25 mouse cellular contexts compared by ENCODE assay signal in genomic region chr9:71991147-71991546, GRCm38 (mm10).
A peak's percentile ranks its signal among the peaks of the same experiment; 100 is the strongest.
DNase-seq lines count a peak whose midpoint lies in the region; ATAC-seq and TF ChIP-seq lines count a peak whose summit lies in the region.
"Had no signal": no experiment of that assay in that cellular context is flagged by ENCODE, and none has a peak within 500 bp of the region (broad histone marks: within the 10 kb centered on the region; RNA-seq: fewer than 3 reads in every experiment).

No protein-coding gene starts in this region.

- 0 out of 2 replicates have a peak, but pooled peaks cover 2% of the 10 kb centered on the region for H3K36me3 ChIP-seq in kidney, embryonic 15.5 days
- H3K36me3 ChIP-seq in lung, embryonic 15.5 days, result no peaks in the 10 kb centered on the region
- H3K36me3 ChIP-seq in C2C12 (ENCODE audit: control insufficient read depth, insufficient read depth), result no peaks in the 10 kb centered on the region
- H3K36me3 ChIP-seq: embryonic facial prominence, embryonic 13.5 days; forebrain, embryonic 15.5 days had no signal

- H3K9me3 ChIP-seq in kidney, embryonic 15.5 days (replicated peaks), result no peaks in the 10 kb centered on the region
- H3K9me3 ChIP-seq in lung, embryonic 15.5 days, result no peaks in the 10 kb centered on the region
- H3K9me3 ChIP-seq: embryonic facial prominence, embryonic 13.5 days; forebrain, embryonic 13.5 days; forebrain, embryonic 15.5 days; G1E had no signal

- no peak for ATAC-seq in kidney, embryonic 15.5 days (replicated peaks; ENCODE audit: low FRiP score)
- ATAC-seq in lung, embryonic 15.5 days (ENCODE audit: borderline replicate concordance, extremely low read depth, low FRiP score, low TSS enrichment), result no peak
- ATAC-seq: activated CD4-positive, CD25-positive, alpha-beta regulatory T cell, adult 4 months; CD4-positive, CD25-positive, alpha-beta regulatory T cell, adult 4 months; forebrain, embryonic 13.5 days; forebrain, embryonic 15.5 days; forebrain, postnatal 0 days; Patski had no signal

- no peak for DNase-seq in kidney, postnatal 14 days
- DNase-seq in lung, adult 18-20 months, result no peak
- DNase-seq in NIH3T3 (ENCODE audit: low read depth), result peak; percentile 12
- DNase-seq in retina, postnatal 1 day, result no peak
- no peak for DNase-seq in MN1 (ENCODE audit: low spot score)
- DNase-seq: adrenal gland, adult 8-10 months; adrenal gland, postnatal 14 days; adrenal gland, postnatal 36 days; cerebellum, adult 11-12 months; cerebellum, adult 2 months; cerebellum, adult 9-10 months; cerebellum, postnatal 10 days; cerebellum, postnatal 25 days; forebrain, postnatal 0 days had no signal

- no peaks in the 10 kb centered on the region for H3K27me3 ChIP-seq in kidney, embryonic 15.5 days
- H3K27me3 ChIP-seq in lung, embryonic 15.5 days, result no peaks in the 10 kb centered on the region
- no peaks in the 10 kb centered on the region for H3K27me3 ChIP-seq in C2C12 (ENCODE audit: control insufficient read depth, insufficient read depth, insufficient read length)
- H3K27me3 ChIP-seq: CH12.LX; embryonic facial prominence, embryonic 13.5 days; forebrain, embryonic 13.5 days; forebrain, embryonic 15.5 days; Patski had no signal

- no peak overlapping the region for H3K4me3 ChIP-seq in kidney, embryonic 15.5 days (replicated peaks)
- no peak overlapping the region for H3K4me3 ChIP-seq in lung, embryonic 15.5 days
- H3K4me3 ChIP-seq in C2C12 (ENCODE audit: insufficient read depth, poor library complexity, severe bottlenecking), result no peak overlapping the region
- H3K4me3 ChIP-seq: embryonic facial prominence, embryonic 13.5 days; forebrain, embryonic 13.5 days; forebrain, embryonic 15.5 days had no signal

- H3K79me3 ChIP-seq in C2C12 (ENCODE audit: low read depth), result peaks cover 18% of the 10 kb centered on the region

- TF ChIP-seq CTCF in C2C12 (IDR thresholded peaks at IDR 0.05; ENCODE audit: control insufficient read depth, insufficient read depth, insufficient read length), result no peak

- 88% methylated on average over 3 of the region's 3 CpGs for WGBS in kidney, embryonic 15.5 days
- WGBS in lung, embryonic 15.5 days, result 61% methylated on average over 3 of the region's 3 CpGs

- H3K79me2 ChIP-seq in C2C12 (ENCODE audit: control insufficient read depth, insufficient read depth), result peaks cover 84% of the 10 kb centered on the region

- H3K4me2 ChIP-seq in kidney, embryonic 15.5 days, result no peak overlapping the region
- H3K4me2 ChIP-seq in lung, embryonic 15.5 days, result no peak overlapping the region
- H3K4me2 ChIP-seq: embryonic facial prominence, embryonic 13.5 days; forebrain, embryonic 13.5 days; forebrain, embryonic 15.5 days had no signal

- no peak overlapping the region for H3ac ChIP-seq in C2C12 (ENCODE audit: control insufficient read depth, insufficient read length, low read depth)

- 0 out of 2 replicates have a peak overlapping the region, but pooled peaks have one; percentile 7 for H3K27ac ChIP-seq in kidney, embryonic 15.5 days
- H3K27ac ChIP-seq in lung, embryonic 15.5 days, result peak overlapping the region; percentile 15; the same call in 1 of the 2 replicates
- H3K27ac ChIP-seq: embryonic facial prominence, embryonic 13.5 days; forebrain, embryonic 13.5 days; forebrain, embryonic 15.5 days had no signal

- H3K9ac ChIP-seq in kidney, embryonic 15.5 days, result no peak overlapping the region
- no peak overlapping the region for H3K9ac ChIP-seq in lung, embryonic 15.5 days
- H3K9ac ChIP-seq: embryonic facial prominence, embryonic 13.5 days; forebrain, embryonic 13.5 days; forebrain, embryonic 15.5 days; forebrain, postnatal 0 days had no signal

- peaks cover 16% of the 10 kb centered on the region for H3K4me1 ChIP-seq in kidney, embryonic 15.5 days
- peaks cover 14% of the 10 kb centered on the region for H3K4me1 ChIP-seq in lung, embryonic 15.5 days

TF ChIP-seq in C2C12, 6 proteins besides CTCF, POLR2A, EP300 and RAD21:
- no peak for TF ChIP-seq CEBPB (IDR thresholded peaks at IDR 0.05; ENCODE audit: low read depth)
- no peak for TF ChIP-seq MAX (IDR thresholded peaks at IDR 0.05)
- no peak for TF ChIP-seq USF1 (IDR thresholded peaks at IDR 0.05; ENCODE audit: low read depth)
- no peak for TF ChIP-seq MYOG (IDR thresholded peaks at IDR 0.05; ENCODE audit: control insufficient read depth, extremely low read depth, insufficient read length)
- peak; percentile 32 for TF ChIP-seq MYOD1 (IDR thresholded peaks at IDR 0.05; ENCODE audit: control insufficient read depth, insufficient read length, low read depth)
TF ChIP-seq in C2C12: peak in this region for 1.
